Mouse (Mus musculus): ENCODE data around the gene Spem2.

- no peak for TF ChIP-seq CTCF (IDR thresholded peaks at IDR 0.05; ENCODE audit: low read depth)
- no peak for TF ChIP-seq EP300 (IDR thresholded peaks at IDR 0.05; ENCODE audit: low read depth)
These were observed 30.9 kb upstream of the Spem2 start for GRCm38 (mm10) chr11:69849128-69849527.

All from liver, postnatal 0 days (tissue).